Mouse (Mus musculus) spleen, adult 12 weeks (tissue): ENCODE data around the gene Syt8.
A peak's percentile ranks its signal among the peaks of the same experiment; 100 is the strongest.
"Not testable (repeated sequence)": the region's sequence is repeated elsewhere in the genome, so short reads cannot be mapped to it uniquely, and the experiment has no call there.

Source experiments
- DNase-seq: peaks from one replicate; pipeline ENCODE4 v3.0.0; 2022; ENCODE audit warnings: low spot score

Syt8 gene

GRCm38 (mm10) chr7:142434137-142434865 lies at the start of gene Syt8:
Gene Syt8 (plus strand): TSS chr7:142434850.
- no peak for DNase-seq

GRCm38 (mm10) chr7:142385742-142386403 lies 48.8 kb upstream of the Syt8 start:
- no peak for DNase-seq

- DNase-seq, result peak; percentile 42
These were observed 47.9 kb upstream of the Syt8 start for GRCm38 (mm10) chr7:142386621-142387201.

- DNase-seq, result peak; percentile 94
These were observed 47.1 kb upstream of the Syt8 start, which contains the start of gene Ctsd for GRCm38 (mm10) chr7:142387419-142388148. Gene Ctsd (minus strand): TSS chr7:142388038.

GRCm38 (mm10) chr7:142388198-142388597 lies 46.5 kb upstream of the Syt8 start:
- no peak for DNase-seq

GRCm38 (mm10) chr7:142388740-142389139 lies 45.9 kb upstream of the Syt8 start:
- no peak for DNase-seq

GRCm38 (mm10) chr7:142389961-142390650 lies 44.5 kb upstream of the Syt8 start:
- DNase-seq, result no peak

- no peak for DNase-seq
These were observed 43.5 kb upstream of the Syt8 start for GRCm38 (mm10) chr7:142391108-142391507.

- no peak for DNase-seq
These were observed 43.0 kb upstream of the Syt8 start for GRCm38 (mm10) chr7:142391609-142392008.

GRCm38 (mm10) chr7:142393191-142393590 lies 41.5 kb upstream of the Syt8 start:
- peak; percentile 63 for DNase-seq

- DNase-seq, result no peak
These were observed 40.1 kb upstream of the Syt8 start for GRCm38 (mm10) chr7:142394261-142395190.

GRCm38 (mm10) chr7:142395472-142395871 lies 39.2 kb upstream of the Syt8 start:
- no peak for DNase-seq

- no peak for DNase-seq
These were observed 38.0 kb upstream of the Syt8 start for GRCm38 (mm10) chr7:142396611-142397010.

- no peak for DNase-seq
These were observed 36.6 kb upstream of the Syt8 start for GRCm38 (mm10) chr7:142398052-142398451.

- DNase-seq, result no peak
These were observed 35.4 kb upstream of the Syt8 start for GRCm38 (mm10) chr7:142399250-142399649.

- no peak for DNase-seq
These were observed 34.4 kb upstream of the Syt8 start for GRCm38 (mm10) chr7:142400112-142400749.

- DNase-seq, result no peak
These were observed 33.9 kb upstream of the Syt8 start for GRCm38 (mm10) chr7:142400750-142401142.

GRCm38 (mm10) chr7:142403591-142403990 lies 31.1 kb upstream of the Syt8 start:
- DNase-seq, result no peak

GRCm38 (mm10) chr7:142405134-142405533 lies 29.5 kb upstream of the Syt8 start:
- not testable (repeated sequence) for DNase-seq

- DNase-seq, result no peak
These were observed 26.7 kb upstream of the Syt8 start for GRCm38 (mm10) chr7:142407935-142408334.
